Mouse (Mus musculus) brain, embryonic 14.5 days (tissue): ENCODE measurements around the gene Ezh1. TPM values are rescaled to one million over a fixed set of nuclear protein-coding genes. Genes with fewer than 3 reads are reported as not detected.

Source experiments
- DNase-seq: peaks from one replicate; pipeline ENCODE4 v3.0.0-alpha.2; 2011; ENCODE audit warnings: low read depth
- CTCF ChIP-seq: fragments of 200-500 bp; IDR thresholded peaks from 2 replicates; pipeline ENCODE4 v1.5.1; 2012; ENCODE audit warnings: inconsistent platforms, mild to moderate bottlenecking, moderate library complexity, borderline replicate concordance; ENCODE audit not compliant: insufficient read depth, insufficient read length; ENCODE audit errors: extremely low read depth
- POLR2A ChIP-seq: fragments of 200-500 bp; IDR thresholded peaks from 2 replicates; pipeline ENCODE4 v1.6.1; 2012; ENCODE audit warnings: mild to moderate bottlenecking, inconsistent platforms, borderline replicate concordance; ENCODE audit not compliant: poor library complexity, insufficient read depth, insufficient read length, severe bottlenecking; ENCODE audit errors: extremely low read depth
- polyA plus RNA-seq: library from polyadenylated mRNA; depleted of rRNA; stranded (reverse); fragments of >200 nt; gene quantifications from 2 replicates; pipeline ENCODE4 v1.2.3, GENCODE M21; 2012

Ezh1 gene
- polyA plus RNA-seq, 1 experiment, result 27.2 TPM

GRCm38 (mm10) chr11:101245855-101246701 lies 19.8 kb upstream of the Ezh1 start, which contains the start of gene Ramp2:
Gene Ramp2 (plus strand): TSS chr11:101246028.
- TF ChIP-seq CTCF (0 out of 2 replicates have a peak, but pooled peaks have one; percentile 11), POLR2A (no peak)
- peak; percentile 44 for DNase-seq

- DNase-seq, result no peak
- TF ChIP-seq POLR2A, result no peak
- no peak for TF ChIP-seq CTCF
Measured at GRCm38 (mm10) chr11:101245071-101245470, 18.8 kb upstream of the Ezh1 start.

- DNase-seq, result peak; percentile 46
Measured at GRCm38 (mm10) chr11:101238071-101238647, 11.9 kb upstream of the Ezh1 start.

GRCm38 (mm10) chr11:101236782-101237181 lies 10.5 kb upstream of the Ezh1 start:
- TF ChIP-seq POLR2A (no peak), CTCF (no peak)
- DNase-seq, result no peak

More at GRCm38 (mm10) chr11:101238071-101238647, 11.9 kb upstream of the Ezh1 start:
- no peak for TF ChIP-seq CTCF
- no peak for TF ChIP-seq POLR2A

GRCm38 (mm10) chr11:101235429-101235828 lies 9.2 kb upstream of the Ezh1 start:
- no peak for DNase-seq
- TF ChIP-seq CTCF, result no peak
- TF ChIP-seq POLR2A, result no peak

- TF ChIP-seq CTCF, result no peak
- no peak for TF ChIP-seq POLR2A
- DNase-seq, result no peak
Measured at GRCm38 (mm10) chr11:101234124-101234523, 7.9 kb upstream of the Ezh1 start.

GRCm38 (mm10) chr11:101233240-101233639 lies 7.0 kb upstream of the Ezh1 start:
- TF ChIP-seq POLR2A, result no peak
- TF ChIP-seq CTCF, result no peak
- DNase-seq, result no peak

GRCm38 (mm10) chr11:101232010-101232839 lies 6.0 kb upstream of the Ezh1 start:
- TF ChIP-seq CTCF (no peak), POLR2A (no peak)
- peak; percentile 17 for DNase-seq

- DNase-seq, result peak; percentile 44
- no peak for TF ChIP-seq CTCF
- no peak for TF ChIP-seq POLR2A
Measured at GRCm38 (mm10) chr11:101230991-101231871, 5.0 kb upstream of the Ezh1 start.

GRCm38 (mm10) chr11:101230526-101230925 lies 4.3 kb upstream of the Ezh1 start:
- no peak for TF ChIP-seq CTCF
- TF ChIP-seq POLR2A, result no peak

More at GRCm38 (mm10) chr11:101230526-101230925, 4.3 kb upstream of the Ezh1 start:
- peak; percentile 30 for DNase-seq
